Mouse (Mus musculus) lung, postnatal 0 days (tissue): ENCODE results near the gene Cd44. TPM values are rescaled to one million over a fixed set of nuclear protein-coding genes. Genes with fewer than 3 reads are reported as not detected.

Experiments
- ATAC-seq: fragments of 200-750 bp; cut with Nextera tagmentation; 2 replicates; pipeline ENCODE4 v1.8.0; 2017; ENCODE audit warnings: moderate library complexity
- DNase-seq: peaks from one replicate; pipeline ENCODE4 v3.0.0-alpha.2; 2016; ENCODE audit warnings: low spot score
- H3K27ac ChIP-seq: fragments of 300-500 bp; sonication (generic); 2 replicates; pipeline ENCODE4 v1.5.1; 2014; ENCODE audit warnings: antibody characterized with exemption, mild to moderate bottlenecking, low read length, mixed read lengths
- H3K27me3 ChIP-seq: fragments of 300-500 bp; sonication (generic); replicated peaks from 2 replicates; pipeline ENCODE4 v1.6.1; 2014; ENCODE audit warnings: low read length, mixed read lengths; ENCODE audit not compliant: insufficient read depth
- H3K36me3 ChIP-seq: fragments of 300-500 bp; sonication (generic); 2 replicates; pipeline ENCODE4 v1.6.1; 2014; ENCODE audit warnings: low read length, mixed read lengths; ENCODE audit not compliant: insufficient read depth
- H3K4me1 ChIP-seq: fragments of 300-500 bp; sonication (generic); 2 replicates; pipeline ENCODE4 v1.6.1; 2014; ENCODE audit warnings: antibody characterized with exemption, low read depth, low read length, mixed read lengths; ENCODE audit not compliant: insufficient read depth
- H3K4me2 ChIP-seq: fragments of 300-500 bp; sonication (generic); replicated peaks from 2 replicates; pipeline ENCODE4 v1.6.1; 2014; ENCODE audit warnings: low read depth, mild to moderate bottlenecking, low read length, moderate library complexity, mixed read lengths
- H3K4me3 ChIP-seq: fragments of 300-500 bp; sonication (generic); 2 replicates; pipeline ENCODE4 v1.5.1; 2014; ENCODE audit warnings: low read depth, low read length
- H3K9ac ChIP-seq: fragments of 300-500 bp; sonication (generic); replicated peaks from 2 replicates; pipeline ENCODE4 v1.6.1; 2014; ENCODE audit warnings: low read depth, mild to moderate bottlenecking
- H3K9me3 ChIP-seq: fragments of 300-500 bp; sonication (generic); 2 replicates; pipeline ENCODE4 v1.6.1; 2016; ENCODE audit warnings: low read length, mixed read lengths
- CTCF ChIP-seq: IDR thresholded peaks from 2 replicates; pipeline ENCODE4 v1.5.1; 2016; ENCODE audit warnings: antibody characterized with exemption, mild to moderate bottlenecking
- EP300 ChIP-seq: IDR thresholded peaks from 2 replicates; pipeline ENCODE4 v1.6.1; 2016; ENCODE audit warnings: antibody characterized with exemption, mild to moderate bottlenecking, control low read depth
- WGBS: fragments of 180-500 bp; shearing (Covaris S2); extraction: QIAGEN DNeasy Blood & Tissue Kit; methylation state at CpG from one replicate; pipeline ENCODE4 v1.1.7; 2014; 5-methylcytosine and 5-hydroxymethylcytosine counted together
- polyA plus RNA-seq: library from polyadenylated mRNA; unstranded; fragments of >200 nt; fragmentation: Nextera tagmentation; extraction: Ambion mirVana; gene quantifications from 2 replicates; pipeline ENCODE4 v1.2.1, GENCODE M21; 2015

Cd44 gene
- polyA plus RNA-seq, 1 experiment from 2014 or later = 44.2 TPM

DNA sequence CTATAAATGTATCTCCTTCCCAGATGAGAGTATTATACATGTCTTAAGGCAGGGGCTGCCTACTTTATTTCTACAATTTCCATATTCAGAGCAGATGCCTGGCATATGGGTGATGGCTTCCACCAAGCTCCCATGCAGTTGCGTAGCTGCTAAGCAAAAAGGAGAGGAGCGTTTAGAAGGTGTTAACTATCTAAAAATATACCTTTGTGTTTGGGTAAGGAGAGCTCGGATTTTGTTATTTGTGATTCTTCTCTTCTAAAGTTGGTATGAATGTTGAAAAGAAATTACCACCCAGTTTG is 41.3 kb upstream of the Cd44 start:
- no peaks in the 10 kb centered on the region for H3K9me3 ChIP-seq
- DNase-seq (no peak), ATAC-seq (no peak)
- no peak overlapping the region for H3K27ac ChIP-seq
- H3K4me3 ChIP-seq = no peak overlapping the region
- no peaks in the 10 kb centered on the region; the same call in 1 of the 2 replicates for H3K4me1 ChIP-seq
- no peaks in the 10 kb centered on the region for H3K36me3 ChIP-seq
- H3K4me2 ChIP-seq = no peak overlapping the region
- WGBS = 96% methylated on average over 3 of the region's 3 CpGs
- no peaks in the 10 kb centered on the region for H3K27me3 ChIP-seq
- no peak for TF ChIP-seq EP300
- TF ChIP-seq CTCF = no peak
- H3K9ac ChIP-seq = no peak overlapping the region

DNA sequence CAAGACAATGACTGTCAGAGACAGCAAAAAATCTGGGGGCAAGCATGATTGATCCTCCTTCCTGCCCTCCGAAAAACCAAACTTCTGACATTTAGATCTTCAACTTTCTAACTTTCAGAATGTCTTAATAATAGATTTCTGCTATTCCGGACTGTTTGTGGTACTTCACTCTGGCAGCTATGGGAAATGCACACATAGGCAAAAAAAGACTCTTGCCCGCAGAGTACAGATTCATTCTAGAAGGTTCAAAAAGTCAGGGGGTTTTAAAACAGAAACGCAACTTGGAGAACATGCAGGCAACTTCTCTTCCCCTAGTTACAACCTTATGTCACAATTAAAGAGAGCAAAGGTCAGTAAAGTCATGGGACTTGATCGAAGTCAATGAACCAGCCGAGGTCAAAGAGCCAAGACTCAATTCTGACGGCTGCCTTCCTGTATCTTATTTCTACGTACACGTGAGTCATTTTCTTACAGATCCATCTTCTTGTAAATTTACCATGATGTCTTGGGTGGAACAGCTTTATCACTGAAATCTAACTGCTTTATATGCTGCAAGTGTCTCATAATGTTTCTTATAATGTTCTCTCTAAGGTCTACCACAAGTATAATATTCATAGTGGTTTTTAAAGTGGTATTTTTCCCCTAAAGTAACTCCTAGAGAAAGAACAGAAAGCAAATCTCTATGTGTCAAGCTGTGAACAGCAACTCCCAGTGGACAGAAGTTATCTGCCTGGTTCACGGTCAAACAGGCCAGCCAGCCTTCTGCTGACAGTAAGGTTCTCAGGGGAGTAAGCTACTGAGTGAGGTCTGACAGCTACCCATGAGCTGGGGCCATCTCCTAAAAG is 40.7 kb upstream of the Cd44 start:
- Histone ChIP-seq H3K4me3 (no peak overlapping the region), H3K36me3 (no peaks in the 10 kb centered on the region), H3K9me3 (no peaks in the 10 kb centered on the region), H3K27ac (no peak overlapping the region), H3K4me2 (no peak overlapping the region), H3K4me1 (no peaks in the 10 kb centered on the region; the same call in 1 of the 2 replicates), H3K9ac (no peak overlapping the region), H3K27me3 (no peaks in the 10 kb centered on the region)
- no peak for TF ChIP-seq EP300
- no peak for TF ChIP-seq CTCF
- 75% methylated on average over 10 of the region's 10 CpGs for WGBS
- no peak for ATAC-seq
- peak; percentile 37 for DNase-seq

DNA sequence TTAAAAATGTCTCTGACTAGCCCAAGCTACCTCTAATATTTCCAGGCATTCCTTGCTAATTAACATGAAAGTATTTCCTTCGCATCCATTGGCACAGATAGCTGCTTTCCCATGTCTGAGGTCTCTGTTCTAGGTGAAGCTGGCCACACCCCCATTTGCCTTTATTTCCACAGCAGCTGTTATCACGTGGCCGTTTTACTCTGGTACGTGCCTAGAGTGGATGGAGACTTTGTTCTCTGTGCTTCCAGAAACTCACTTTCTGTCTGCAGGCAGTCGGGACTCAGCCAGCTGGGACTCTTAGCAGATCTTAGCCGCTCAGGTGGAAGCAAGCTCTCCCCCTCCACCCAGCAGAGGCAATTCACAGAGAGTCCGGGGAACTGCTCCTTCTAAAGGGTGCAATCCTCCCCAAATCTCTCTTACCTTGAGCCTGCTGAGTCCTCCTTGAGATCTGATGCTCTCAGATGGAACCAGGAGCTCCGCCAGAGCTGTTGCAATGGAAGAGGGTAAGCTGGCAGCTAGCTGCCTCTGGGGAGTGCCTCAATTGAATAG is 39.4 kb upstream of the Cd44 start:
- Histone ChIP-seq H3K27ac (no peak overlapping the region), H3K4me3 (no peak overlapping the region), H3K9ac (no peak overlapping the region), H3K27me3 (no peaks in the 10 kb centered on the region), H3K9me3 (no peaks in the 10 kb centered on the region), H3K4me1 (no peaks in the 10 kb centered on the region; the same call in 1 of the 2 replicates), H3K36me3 (no peaks in the 10 kb centered on the region), H3K4me2 (no peak overlapping the region)
- no peak for TF ChIP-seq EP300
- TF ChIP-seq CTCF = no peak
- WGBS = 54% methylated on average over 8 of the region's 8 CpGs
- ATAC-seq (no peak), DNase-seq (no peak)

DNA sequence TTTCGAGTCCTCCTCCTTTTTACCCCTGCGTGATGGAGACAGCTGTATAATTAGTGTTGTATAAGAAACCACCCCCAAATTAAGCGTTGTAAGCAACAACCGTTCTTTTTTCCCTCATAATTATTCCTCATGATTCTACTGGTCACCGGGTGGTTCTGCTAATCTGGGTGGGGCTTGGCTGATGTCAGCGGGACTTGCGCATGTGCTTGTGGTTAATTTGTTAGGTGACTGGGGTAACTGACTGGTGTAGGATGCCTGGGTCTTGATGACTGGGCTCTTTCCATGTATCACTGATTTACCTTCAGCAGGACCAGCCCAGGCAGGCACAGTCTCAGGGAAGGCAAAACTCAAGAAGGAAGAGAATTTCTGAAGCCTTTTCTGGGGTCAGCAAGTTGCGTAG is 38.7 kb upstream of the Cd44 start:
- 83% methylated on average over 8 of the region's 8 CpGs for WGBS
- Histone ChIP-seq H3K4me2 (no peak overlapping the region), H3K4me3 (no peak overlapping the region), H3K4me1 (no peaks in the 10 kb centered on the region; the same call in 1 of the 2 replicates), H3K9me3 (no peaks in the 10 kb centered on the region), H3K9ac (no peak overlapping the region), H3K27me3 (no peaks in the 10 kb centered on the region), H3K27ac (no peak overlapping the region), H3K36me3 (no peaks in the 10 kb centered on the region)
- no peak for DNase-seq
- no peak for ATAC-seq
- no peak for TF ChIP-seq CTCF
- no peak for TF ChIP-seq EP300

DNA sequence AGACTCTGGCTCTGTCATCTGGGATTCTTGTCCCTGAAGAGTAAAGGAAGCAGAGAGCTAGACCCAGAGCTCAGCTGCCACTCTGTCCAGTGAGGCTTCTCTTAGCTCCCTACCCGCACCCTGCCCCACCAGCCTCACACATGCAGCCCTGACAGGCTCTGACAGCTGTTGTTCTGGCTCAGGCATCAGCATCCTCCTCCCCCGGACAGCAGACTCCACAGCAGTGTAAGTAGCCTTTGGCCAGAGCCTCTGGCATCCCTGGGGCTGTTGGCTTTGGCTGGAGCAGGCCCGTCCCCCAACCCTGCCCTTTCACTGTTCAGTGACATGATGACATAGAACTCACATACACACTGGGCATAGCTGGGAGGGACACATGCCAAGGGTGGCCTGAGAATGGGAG is 35.4 kb upstream of the Cd44 start:
- Histone ChIP-seq H3K4me2 (no peak overlapping the region), H3K4me3 (no peak overlapping the region), H3K9ac (no peak overlapping the region), H3K36me3 (no peaks in the 10 kb centered on the region), H3K27me3 (no peaks in the 10 kb centered on the region), H3K4me1 (no peaks in the 10 kb centered on the region), H3K9me3 (no peaks in the 10 kb centered on the region), H3K27ac (no peak overlapping the region)
- TF ChIP-seq CTCF = no peak
- no peak for TF ChIP-seq EP300
- 56% methylated on average over 3 of the region's 3 CpGs for WGBS
- DNase-seq (peak; percentile 35), ATAC-seq (peak; percentile 70)

DNA sequence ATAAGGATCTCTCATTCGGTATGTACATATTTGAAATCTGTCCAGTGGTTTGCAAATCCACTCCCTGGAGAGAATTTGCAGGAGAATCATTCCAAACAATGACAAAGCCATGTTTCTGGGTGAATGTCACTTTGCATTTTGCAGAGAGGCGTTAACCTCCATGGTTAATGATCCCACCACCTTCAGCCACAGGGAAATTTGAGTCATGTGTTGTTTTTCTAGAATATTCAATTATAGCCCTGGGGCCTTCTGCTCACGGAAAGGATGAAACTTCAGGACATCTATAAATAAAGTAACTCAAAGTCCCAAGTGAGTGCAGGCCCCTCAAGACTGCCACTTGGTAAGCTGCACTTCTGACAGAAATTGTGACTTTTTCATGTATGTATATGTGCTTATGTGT is 33.4 kb upstream of the Cd44 start:
- WGBS = 83% methylated on average over 3 of the region's 3 CpGs
- no peak overlapping the region for H3K27ac ChIP-seq
- no peak overlapping the region for H3K9ac ChIP-seq
- H3K27me3 ChIP-seq = no peaks in the 10 kb centered on the region
- DNase-seq (no peak), ATAC-seq (no peak)
- no peak overlapping the region for H3K4me3 ChIP-seq
- no peak for TF ChIP-seq EP300
- H3K4me2 ChIP-seq = no peak overlapping the region
- no peaks in the 10 kb centered on the region for H3K9me3 ChIP-seq
- no peaks in the 10 kb centered on the region for H3K36me3 ChIP-seq
- H3K4me1 ChIP-seq = no peaks in the 10 kb centered on the region
